In genomic region chr3:121371527-121372220, GRCm38 (mm10) we compare ENCODE assay signal across 12 mouse cellular contexts. TPM values are rescaled to one million over a fixed set of nuclear protein-coding genes. Genes with fewer than 3 reads are reported as not detected.
DNase-seq lines count a peak whose midpoint lies in the region; ATAC-seq and TF ChIP-seq lines count a peak whose summit lies in the region.
"Had no signal": no experiment of that assay in that cellular context is flagged by ENCODE, and none has a peak within 500 bp of the region (broad histone marks: within the 10 kb centered on the region; RNA-seq: fewer than 3 reads in every experiment).

No protein-coding gene starts in this region.

- DNase-seq in heart, adult 9 months (ENCODE audit: low spot score in 2 of 2) = peak; percentile 32 to 47
- no peak for DNase-seq in heart, postnatal 25 days (ENCODE audit: low spot score)
- peak; percentile 82 for DNase-seq in adrenal gland, adult 2 months
- no peak for DNase-seq in yolk sac, embryonic 10.5 days (ENCODE audit: low spot score)
- DNase-seq: cerebellum, adult 11-12 months; lung, postnatal 36 days; spleen, adult 18-20 months; thymus, adult 2 months had no signal

- no peak overlapping the region for H3K4me3 ChIP-seq in embryonic fibroblast, embryonic 13.5 days (ENCODE audit: insufficient read depth, low read length)

- TF ChIP-seq CTCF in embryonic fibroblast, embryonic 13.5 days (IDR thresholded peaks at IDR 0.05; ENCODE audit: borderline replicate concordance, insufficient read depth, low read length) = no peak

- peak overlapping the region; percentile 60 for H3K27ac ChIP-seq in embryonic fibroblast, embryonic 13.5 days (ENCODE audit: insufficient read depth, low read length)
- H3K27ac ChIP-seq: hindbrain, embryonic 14.5 days had no signal

- H3K4me1 ChIP-seq in embryonic fibroblast, embryonic 13.5 days (ENCODE audit: control insufficient read depth, insufficient read depth, low read length) = peaks cover 17% of the 10 kb centered on the region

- no peak for TF ChIP-seq POLR2A in embryonic fibroblast, embryonic 13.5 days (IDR thresholded peaks at IDR 0.05; ENCODE audit: low read depth, low read length)

- ATAC-seq in megakaryocyte progenitor cell, adult 5-6 weeks (replicated peaks; ENCODE audit: poor library complexity) = peak; percentile 34
- no peak for ATAC-seq in activated CD4-positive, CD25-positive, alpha-beta regulatory T cell, adult 4 months

- intact Hi-C loops in heart, postnatal 25 days (cut with DNase I) = loop anchor here (5.0 kb wide), 1 partner anchor 39 kb away; no protein-coding TSS in a partner anchor

RNA-seq across cellular contexts. Expression of gene Cnn3, which starts 54.6 kb away (rescaled TPM):
- 10 to 100 TPM; 41.8 to 48.6 TPM for total RNA-seq in heart, postnatal 25 days (2021)
- 100 to 1,000 TPM; 282 to 367 TPM for total RNA-seq in adrenal gland, adult 2 months (2021)
- 182 and 197 TPM in 2 replicates for polyA plus RNA-seq in adrenal gland, adult 2 months (2012; rRNA removed)
- polyA plus RNA-seq in embryonic fibroblast, embryonic 13.5 days (2011; ENCODE audit: insufficient read length, low read depth, missing spikeins) = 720 and 799 TPM in 2 replicates
- 38.8 and 43.0 TPM in 2 replicates for total RNA-seq in megakaryocyte progenitor cell, adult 5-6 weeks (2015)
- total RNA-seq in megakaryocyte progenitor cell, adult 5-6 weeks (2017) = 21.2 and 28.5 TPM in 2 replicates
- polyA plus RNA-seq in activated CD4-positive, CD25-positive, alpha-beta regulatory T cell, adult 4 months (2017; shearing (Covaris generic)) = 1 to 10 TPM; 2.5 to 4.1 TPM

Comparison
In these comparisons a context has a peak if more than half of its experiments do, and no peak if none do; other contexts are left out.
1. DNase-seq: peak in heart, adult 9 months (2 of 2) and adrenal gland, adult 2 months (single experiment); none in heart, postnatal 25 days (single experiment) and yolk sac, embryonic 10.5 days (single experiment).
2. RNA of gene Cnn3, which starts 54.6 kb away (total RNA-seq): 282 to 367 TPM in adrenal gland, adult 2 months; 41.8 to 48.6 TPM in heart, postnatal 25 days and 21.2 to 43.0 TPM in megakaryocyte progenitor cell, adult 5-6 weeks; every median in the first group is over 4 times any median in the second.